Mouse (Mus musculus): ENCODE results near the gene Adamts4. TPM values are rescaled to one million over a fixed set of nuclear protein-coding genes. Genes with fewer than 3 reads are reported as not detected.
"Not testable (repeated sequence)": the region's sequence is repeated elsewhere in the genome, so short reads cannot be mapped to it uniquely, and the experiment has no call there.

Gene Adamts4
- polyA plus RNA-seq, 1 experiment from 2014 or later: 3.0 TPM

GRCm38 (mm10) chr1:171232800-171233730 lies 17.2 kb upstream of the Adamts4 start:
- H3K9ac ChIP-seq: no peak overlapping the region
- no peak for ATAC-seq (ENCODE audit: low read depth)
- H3K4me3 ChIP-seq: no peak overlapping the region
- no peaks in the 10 kb centered on the region for H3K4me1 ChIP-seq (replicated peaks)
- H3K36me3 ChIP-seq: peaks cover 50% of the 10 kb centered on the region
- no peak overlapping the region for H3K27ac ChIP-seq (replicated peaks)
- 87% methylated on average over 12 of the region's 12 CpGs for WGBS
- H3K27me3 ChIP-seq: no peaks in the 10 kb centered on the region
- H3K4me2 ChIP-seq: no peak overlapping the region
- no peaks in the 10 kb centered on the region for H3K9me3 ChIP-seq

DNA sequence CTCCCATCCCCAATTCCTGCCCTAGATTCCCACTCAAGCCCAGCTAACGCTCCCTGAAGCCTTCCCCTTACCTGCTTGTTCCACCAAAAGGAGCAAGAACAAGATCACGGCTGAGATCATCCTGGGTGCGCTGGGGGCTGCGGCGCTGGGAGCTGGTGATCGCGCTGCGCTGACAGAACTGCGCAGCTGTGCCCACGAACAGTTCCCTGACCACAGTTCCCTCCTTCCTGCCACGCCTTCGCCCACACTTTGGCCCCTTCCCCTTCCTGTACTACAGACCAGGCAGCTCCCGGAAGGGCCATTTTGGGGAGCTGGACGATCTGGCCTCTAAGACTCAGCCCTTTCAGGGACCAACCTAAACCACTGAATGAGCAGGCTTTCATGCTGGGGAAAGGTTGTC lies 16.1 kb upstream of the Adamts4 start, which contains the start of gene Fcer1g:
Gene Fcer1g (minus strand): TSS at position 240 of the 400 bp plus-strand sequence.
- Histone ChIP-seq H3K4me1 (replicated peaks) (no peaks in the 10 kb centered on the region), H3K4me2 (no peak within 1 kb of the TSS), H3K9ac (no peak within 1 kb of the TSS), H3K36me3 (peaks cover 60% of the 10 kb centered on the region), H3K4me3 (no peak within 1 kb of the TSS), H3K27ac (replicated peaks) (no peak within 1 kb of the TSS), H3K27me3 (no peaks in the 10 kb centered on the region), H3K9me3 (no peaks in the 10 kb centered on the region)
- no peak for ATAC-seq (ENCODE audit: low read depth)
- 93% methylated on average over 14 of the region's 14 CpGs for WGBS

- no peak for ATAC-seq (ENCODE audit: low read depth)
- WGBS: 87% methylated on average over 4 of the region's 4 CpGs
Measured at GRCm38 (mm10) chr1:171234538-171234937, 15.7 kb upstream of the Adamts4 start.

GRCm38 (mm10) chr1:171235791-171236190 lies 14.4 kb upstream of the Adamts4 start:
- ATAC-seq (ENCODE audit: low read depth): no peak
- 93% methylated on average over 4 of the region's 4 CpGs for WGBS
- Histone ChIP-seq H3K36me3 (peaks cover 76% of the 10 kb centered on the region), H3K4me2 (no peak overlapping the region), H3K4me3 (no peak overlapping the region), H3K27me3 (no peaks in the 10 kb centered on the region), H3K9ac (no peak overlapping the region), H3K27ac (replicated peaks) (no peak overlapping the region), H3K4me1 (replicated peaks) (no peaks in the 10 kb centered on the region), H3K9me3 (no peaks in the 10 kb centered on the region)

More at GRCm38 (mm10) chr1:171234538-171234937, 15.7 kb upstream of the Adamts4 start:
- H3K9ac ChIP-seq: no peak overlapping the region
- peaks cover 64% of the 10 kb centered on the region for H3K36me3 ChIP-seq
- H3K9me3 ChIP-seq: no peaks in the 10 kb centered on the region
- H3K27me3 ChIP-seq: no peaks in the 10 kb centered on the region
- no peak overlapping the region for H3K27ac ChIP-seq (replicated peaks)
- no peaks in the 10 kb centered on the region for H3K4me1 ChIP-seq (replicated peaks)
- no peak overlapping the region for H3K4me3 ChIP-seq
- no peak overlapping the region for H3K4me2 ChIP-seq

DNA sequence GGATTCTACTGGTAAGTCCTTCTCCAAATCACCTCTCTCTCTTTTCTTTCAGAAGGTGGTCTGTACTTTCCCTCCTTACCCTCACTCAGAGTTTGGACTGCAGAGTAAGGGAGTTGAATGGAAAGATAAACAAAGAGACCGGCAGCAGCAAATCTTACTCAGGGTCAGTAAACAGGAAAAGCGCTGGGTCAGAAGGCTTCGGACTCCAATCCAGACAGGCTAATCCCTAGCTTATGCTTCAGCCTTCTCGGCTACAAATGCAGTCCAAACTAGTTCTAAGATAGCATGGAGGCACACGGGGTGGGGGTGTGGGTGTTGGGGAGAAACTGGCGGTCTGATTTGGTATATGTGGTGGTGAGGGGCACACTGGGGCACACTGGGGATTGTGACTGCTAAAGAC lies 12.8 kb upstream of the Adamts4 start:
- H3K27ac ChIP-seq (replicated peaks): no peak overlapping the region

DNA sequence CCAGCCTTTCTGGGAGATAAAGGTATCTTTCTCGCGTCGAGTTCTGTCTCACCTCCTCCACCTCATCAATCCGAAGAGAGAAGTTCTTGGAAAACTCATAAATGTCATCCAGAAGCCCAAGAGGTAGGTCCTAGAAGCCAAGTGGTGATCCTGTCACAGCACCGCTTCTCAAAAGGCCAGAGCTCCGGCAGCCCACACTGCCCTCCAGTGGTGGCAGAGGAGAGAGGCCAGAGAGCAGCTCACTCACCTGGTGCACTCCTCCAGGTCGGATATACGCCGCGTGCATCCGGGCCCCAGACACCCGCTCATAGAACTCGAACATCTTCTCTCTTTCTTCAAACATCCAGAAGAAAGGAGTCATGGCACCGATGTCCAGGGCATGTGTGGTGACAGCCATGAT lies 11.8 kb upstream of the Adamts4 start:
- 69% methylated on average over 14 of the region's 14 CpGs for WGBS
- no peak for ATAC-seq (ENCODE audit: low read depth)
- Histone ChIP-seq H3K36me3 (peaks cover 97% of the 10 kb centered on the region), H3K9me3 (no peaks in the 10 kb centered on the region), H3K4me3 (no peak overlapping the region), H3K27ac (replicated peaks) (no peak overlapping the region), H3K9ac (no peak overlapping the region), H3K4me1 (replicated peaks) (no peaks in the 10 kb centered on the region), H3K27me3 (no peaks in the 10 kb centered on the region), H3K4me2 (no peak overlapping the region)

More for the DNA sequence above, 12.8 kb upstream of the Adamts4 start:
- Histone ChIP-seq H3K9ac (no peak overlapping the region), H3K27me3 (no peaks in the 10 kb centered on the region), H3K9me3 (no peaks in the 10 kb centered on the region), H3K4me1 (replicated peaks) (no peaks in the 10 kb centered on the region), H3K4me2 (no peak overlapping the region), H3K36me3 (peaks cover 91% of the 10 kb centered on the region), H3K4me3 (no peak overlapping the region)
- 89% methylated on average over 6 of the region's 6 CpGs for WGBS
- no peak for ATAC-seq (ENCODE audit: low read depth)

DNA sequence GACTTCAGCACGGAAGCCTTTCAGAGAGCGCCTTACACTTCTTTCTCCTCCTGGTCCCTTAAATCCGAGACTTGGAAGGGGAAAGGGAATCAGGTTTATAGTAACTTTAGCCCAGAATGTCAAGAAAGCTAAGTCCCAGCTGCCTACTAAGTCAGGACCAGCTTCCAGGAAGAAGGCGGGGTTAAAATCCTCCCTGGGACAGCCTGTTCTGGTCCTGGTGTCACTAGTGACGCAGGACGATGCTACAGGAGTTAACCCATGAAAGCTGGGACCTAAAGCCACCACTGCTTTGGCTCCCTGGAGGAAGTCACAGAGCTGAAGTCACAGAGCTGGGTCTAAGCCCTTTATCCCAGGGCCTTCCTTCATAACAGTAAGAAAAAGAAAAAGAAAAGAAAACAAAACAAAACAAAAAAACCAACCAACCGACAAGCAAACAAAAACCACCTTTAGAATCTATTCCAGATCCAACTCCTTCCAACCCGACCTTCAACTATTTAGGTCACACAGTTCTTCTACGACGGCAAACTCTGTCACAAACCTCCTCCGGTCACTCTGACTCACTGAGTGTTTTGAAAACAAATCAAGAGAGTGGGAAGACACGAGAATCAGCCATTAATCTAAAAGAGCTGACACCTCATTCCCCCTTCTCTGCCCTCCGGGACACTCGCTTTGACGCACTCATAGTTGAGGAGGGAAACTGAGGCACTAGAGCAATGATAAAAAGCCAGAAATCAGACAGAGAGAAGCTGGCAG lies 10.1 kb upstream of the Adamts4 start:
- Histone ChIP-seq H3K27ac (replicated peaks) (no peak overlapping the region), H3K4me3 (no peak overlapping the region), H3K27me3 (no peaks in the 10 kb centered on the region), H3K36me3 (peaks cover 94% of the 10 kb centered on the region), H3K4me2 (no peak overlapping the region), H3K9ac (no peak overlapping the region), H3K4me1 (replicated peaks) (peaks cover 4% of the 10 kb centered on the region; the same call in 1 of the 2 replicates), H3K9me3 (no peaks in the 10 kb centered on the region)
- no peak for ATAC-seq (ENCODE audit: low read depth)
- WGBS: 87% methylated on average over 15 of the region's 15 CpGs

- peaks cover 92% of the 10 kb centered on the region for H3K36me3 ChIP-seq
- no peak overlapping the region for H3K9ac ChIP-seq
- no peak overlapping the region for H3K4me2 ChIP-seq
- H3K4me3 ChIP-seq: no peak overlapping the region
- peaks cover 10% of the 10 kb centered on the region for H3K4me1 ChIP-seq (replicated peaks)
- WGBS: 95% methylated on average over 10 of the region's 10 CpGs
- no peaks in the 10 kb centered on the region for H3K9me3 ChIP-seq
- no peak overlapping the region for H3K27ac ChIP-seq (replicated peaks)
- no peaks in the 10 kb centered on the region for H3K27me3 ChIP-seq
- ATAC-seq (ENCODE audit: low read depth): no peak
Measured at GRCm38 (mm10) chr1:171240911-171241310, 9.3 kb upstream of the Adamts4 start.

DNA sequence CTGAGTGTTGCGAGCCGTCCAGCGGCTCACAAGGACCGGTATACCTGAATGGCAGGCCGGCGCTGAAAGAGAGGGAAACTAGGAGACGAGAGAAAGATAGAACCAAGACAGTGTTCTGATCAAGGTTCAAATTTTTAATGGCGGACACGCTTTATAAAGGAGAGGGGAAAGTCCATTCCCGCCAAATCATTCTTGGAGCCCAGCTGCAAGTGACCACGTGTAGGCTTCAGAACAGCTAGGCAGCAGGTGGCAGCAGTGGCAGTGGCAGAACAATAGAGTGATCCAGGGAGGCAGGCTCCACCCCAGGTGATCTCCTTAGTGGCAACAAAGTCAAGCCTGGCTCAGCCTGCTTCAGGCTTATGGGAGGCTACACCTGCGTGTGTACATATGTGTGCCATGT lies 8.3 kb upstream of the Adamts4 start:
- Histone ChIP-seq H3K36me3 (peaks cover 81% of the 10 kb centered on the region), H3K4me1 (replicated peaks) (peaks cover 16% of the 10 kb centered on the region)
- H3K4me2 ChIP-seq; H3K27me3 ChIP-seq; H3K4me3 ChIP-seq; ATAC-seq (ENCODE audit: low read depth); H3K9ac ChIP-seq; H3K27ac ChIP-seq (replicated peaks); H3K9me3 ChIP-seq: not testable (repeated sequence)
- 83% methylated on average over 12 of the region's 12 CpGs for WGBS

GRCm38 (mm10) chr1:171245353-171245752 lies 4.9 kb upstream of the Adamts4 start:
- Histone ChIP-seq H3K4me1 (replicated peaks) (peaks cover 45% of the 10 kb centered on the region), H3K4me2 (no peak overlapping the region), H3K9ac (no peak overlapping the region), H3K27me3 (no peaks in the 10 kb centered on the region), H3K27ac (replicated peaks) (no peak overlapping the region), H3K9me3 (no peaks in the 10 kb centered on the region), H3K36me3 (peaks cover 48% of the 10 kb centered on the region), H3K4me3 (no peak overlapping the region)
- WGBS: 94% methylated on average over 8 of the region's 8 CpGs
- ATAC-seq (ENCODE audit: low read depth): no peak

DNA sequence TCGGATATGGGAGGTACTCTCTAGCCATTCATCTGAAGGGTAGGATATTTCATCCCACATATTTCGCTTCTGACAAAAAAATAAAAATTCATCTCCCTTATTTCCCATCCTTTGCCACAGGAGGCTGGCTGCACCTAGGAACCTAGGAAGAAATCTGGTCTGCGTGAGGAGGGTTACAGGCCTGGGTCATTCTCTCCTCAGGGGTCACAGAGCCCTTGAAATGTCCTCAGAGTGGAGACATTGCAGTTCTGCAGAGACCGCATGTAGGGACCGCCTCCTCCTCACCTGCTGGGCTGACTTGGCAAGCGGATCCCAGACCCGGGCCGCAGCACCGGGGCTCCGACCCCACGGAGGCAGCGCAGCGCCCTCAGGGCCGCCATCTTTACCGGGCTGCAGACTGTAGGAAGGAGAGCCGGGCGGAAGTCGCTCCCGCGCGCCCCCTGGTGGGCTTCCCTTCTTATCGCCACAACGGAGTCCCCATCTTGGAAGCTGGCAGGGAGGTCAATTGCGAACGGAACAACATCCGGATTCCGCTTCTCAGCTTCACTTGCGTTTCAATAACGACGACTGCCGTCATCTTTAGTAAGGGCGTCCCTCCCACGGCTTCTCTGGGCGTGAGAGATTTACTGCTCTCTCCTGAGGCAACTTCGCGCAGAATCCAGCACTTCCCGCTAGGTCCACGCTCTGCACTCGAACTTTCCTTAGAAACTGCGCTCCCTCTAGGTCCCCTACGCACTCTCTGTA lies 3.3 kb upstream of the Adamts4 start:
- WGBS: 1% methylated on average over 41 of the region's 41 CpGs
- peak overlapping the region; percentile 59 for H3K4me3 ChIP-seq
- peaks cover 61% of the 10 kb centered on the region for H3K4me1 ChIP-seq (replicated peaks)
- H3K27me3 ChIP-seq: no peaks in the 10 kb centered on the region
- H3K9me3 ChIP-seq: no peaks in the 10 kb centered on the region
- peak overlapping the region; percentile 71 for H3K4me2 ChIP-seq
- peak overlapping the region; percentile 89 for H3K9ac ChIP-seq
- H3K36me3 ChIP-seq: peaks cover 35% of the 10 kb centered on the region
- peak; percentile 92 for ATAC-seq (ENCODE audit: low read depth)
- H3K27ac ChIP-seq (replicated peaks): peak overlapping the region; percentile 83

Data from neural tube, embryonic 13.5 days (tissue).